Mouse (Mus musculus) embryonic facial prominence, embryonic 15.5 days (tissue): Measurements from ENCODE around the gene Ropn1. TPM values are rescaled to one million over a fixed set of nuclear protein-coding genes. Genes with fewer than 3 reads are reported as not detected.
"Not testable (repeated sequence)": the region's sequence is repeated elsewhere in the genome, so short reads cannot be mapped to it uniquely, and the experiment has no call there.

ENCODE experiments used
- ATAC-seq: fragments of 200-750 bp; cut with Nextera tagmentation; 2 replicates; pipeline ENCODE4 v1.8.0; 2017; ENCODE audit warnings: low read depth, moderate TSS enrichment; ENCODE audit not compliant: insufficient number of reproducible peaks, low FRiP score, low TSS enrichment
- H3K27ac ChIP-seq: fragments of 300-500 bp; sonication (generic); replicated peaks from 2 replicates; pipeline ENCODE4 v1.5.1; 2015; ENCODE audit warnings: mild to moderate bottlenecking, inconsistent platforms
- H3K27me3 ChIP-seq: fragments of 300-500 bp; sonication (generic); 2 replicates; pipeline ENCODE4 v1.6.1; 2015; ENCODE audit warnings: inconsistent platforms
- H3K36me3 ChIP-seq: fragments of 300-500 bp; sonication (generic); 2 replicates; pipeline ENCODE4 v1.6.1; 2015; ENCODE audit warnings: mild to moderate bottlenecking, inconsistent platforms
- H3K4me1 ChIP-seq: fragments of 300-500 bp; sonication (generic); 2 replicates; pipeline ENCODE4 v1.6.1; 2015; ENCODE audit warnings: inconsistent platforms
- H3K4me2 ChIP-seq: fragments of 300-500 bp; sonication (generic); replicated peaks from 2 replicates; pipeline ENCODE4 v1.6.1; 2015; ENCODE audit warnings: mild to moderate bottlenecking, inconsistent platforms
- H3K4me3 ChIP-seq: fragments of 300-500 bp; sonication (generic); replicated peaks from 2 replicates; pipeline ENCODE4 v1.5.1; 2015; ENCODE audit warnings: mild to moderate bottlenecking, inconsistent platforms
- H3K9ac ChIP-seq: fragments of 300-500 bp; sonication (generic); 2 replicates; pipeline ENCODE4 v1.6.1; 2015; ENCODE audit warnings: inconsistent platforms
- H3K9me3 ChIP-seq: fragments of 300-500 bp; sonication (generic); replicated peaks from 2 replicates; pipeline ENCODE4 v1.6.1; 2016; ENCODE audit warnings: inconsistent platforms
- WGBS: fragments of 180-500 bp; shearing (Covaris S2); methylation state at CpG from one replicate; pipeline ENCODE4 v1.1.7; 2015; 5-methylcytosine and 5-hydroxymethylcytosine counted together
- polyA plus RNA-seq: library from polyadenylated mRNA; unstranded; fragments of >200 nt; fragmentation: Nextera tagmentation; extraction: Ambion mirVana; gene quantifications from 2 replicates; pipeline ENCODE4 v1.2.1, GENCODE M21; 2015

Ropn1 gene
- polyA plus RNA-seq, 1 experiment from 2014 or later, result not detected

- H3K4me1 ChIP-seq, H3K27me3 ChIP-seq, H3K9ac ChIP-seq, H3K36me3 ChIP-seq, H3K9me3 ChIP-seq, ATAC-seq, H3K27ac ChIP-seq: not testable (repeated sequence)
- peak overlapping the region; percentile 53 for H3K4me2 ChIP-seq
- H3K4me3 ChIP-seq, result peak overlapping the region; percentile 35
- WGBS, result 3% methylated on average over 16 of the region's 16 CpGs
Observed at GRCm38 (mm10) chr16:34657566-34657965, 7.8 kb downstream of the Ropn1 start.

DNA sequence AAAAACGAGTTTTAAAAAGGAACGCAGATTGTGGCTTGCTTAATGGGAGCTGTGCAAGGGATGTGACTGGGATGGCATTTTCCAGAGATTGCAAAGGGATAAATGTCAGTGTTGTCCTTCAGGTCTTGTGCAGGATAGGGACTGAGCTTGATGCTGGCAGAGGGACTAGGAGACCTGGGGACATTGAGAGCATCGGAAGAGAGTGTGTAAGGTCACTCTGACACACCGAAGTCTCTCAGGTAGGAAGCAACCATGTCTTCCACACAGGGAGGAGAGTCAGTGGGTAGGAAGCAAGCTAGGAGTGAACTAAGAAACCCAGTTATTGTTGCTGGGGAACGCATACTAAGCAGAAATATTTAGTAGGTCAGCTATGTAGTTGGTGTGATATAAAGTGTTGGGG, 8.3 kb downstream of the Ropn1 start:
- Histone ChIP-seq H3K4me2 (peak overlapping the region; percentile 53), H3K9me3 (no peaks in the 10 kb centered on the region), H3K27me3 (no peaks in the 10 kb centered on the region), H3K4me3 (peak overlapping the region; percentile 35), H3K27ac (no peak overlapping the region), H3K36me3 (no peaks in the 10 kb centered on the region), H3K4me1 (0 out of 2 replicates have a peak, but pooled peaks cover 5% of the 10 kb centered on the region), H3K9ac (no peak overlapping the region)
- ATAC-seq, result no peak
- WGBS, result 35% methylated on average over 5 of the region's 5 CpGs

DNA sequence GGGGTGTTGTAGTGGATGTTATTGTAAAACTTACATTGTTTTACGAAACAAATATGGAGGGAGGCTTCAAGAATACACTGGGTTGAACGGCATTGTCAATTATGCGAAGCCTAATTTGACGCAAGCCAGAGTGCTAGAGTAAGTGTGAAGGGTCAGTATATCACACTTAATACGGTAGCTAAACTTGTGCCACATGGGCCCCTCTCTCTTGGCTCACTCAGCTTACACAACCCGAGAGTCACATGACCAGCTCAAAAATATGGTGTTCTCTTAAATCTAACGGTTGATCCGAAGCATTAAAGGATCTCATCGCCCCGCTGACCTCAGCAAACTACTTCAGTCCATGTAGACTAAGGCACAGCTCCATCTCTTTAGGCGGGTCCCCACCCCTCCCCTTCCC, 8.7 kb downstream of the Ropn1 start:
- ATAC-seq, result peak; percentile 19; the same call in 1 of the 2 replicates

DNA sequence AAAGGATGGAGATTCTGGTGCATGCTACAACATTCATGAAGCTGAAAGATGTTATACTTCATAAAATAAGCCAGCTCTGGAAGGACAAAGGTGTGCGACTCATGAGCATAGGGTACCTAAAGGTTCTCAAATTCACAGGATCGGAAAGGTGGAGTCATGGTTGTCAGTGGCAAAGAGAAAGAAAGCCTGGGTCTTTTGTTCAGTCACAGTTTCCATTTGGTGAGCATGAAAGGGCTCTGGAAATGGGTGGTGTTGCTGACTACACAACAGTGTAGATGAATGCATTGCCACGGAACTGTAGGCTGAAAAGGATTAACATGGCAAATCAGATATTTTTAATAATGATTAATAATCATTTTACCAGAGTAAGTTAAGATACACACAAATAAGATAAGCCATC, 14.8 kb downstream of the Ropn1 start:
- Histone ChIP-seq H3K4me1 (peaks cover 8% of the 10 kb centered on the region; the same call in 1 of the 2 replicates), H3K9me3 (no peaks in the 10 kb centered on the region), H3K4me3 (no peak overlapping the region), H3K36me3 (no peaks in the 10 kb centered on the region), H3K27me3 (peaks cover 21% of the 10 kb centered on the region), H3K9ac (no peak overlapping the region), H3K27ac (no peak overlapping the region), H3K4me2 (no peak overlapping the region)
- WGBS, result 85% methylated on average over 3 of the region's 3 CpGs
- no peak for ATAC-seq

More for the DNA sequence above, 8.7 kb downstream of the Ropn1 start:
- 33% methylated on average over 11 of the region's 11 CpGs for WGBS
- no peak overlapping the region for H3K9ac ChIP-seq
- H3K4me2 ChIP-seq, result peak overlapping the region; percentile 53
- 0 out of 2 replicates have a peak, but pooled peaks cover 5% of the 10 kb centered on the region for H3K4me1 ChIP-seq
- H3K27me3 ChIP-seq, result no peaks in the 10 kb centered on the region
- H3K36me3 ChIP-seq, result no peaks in the 10 kb centered on the region
- no peak overlapping the region for H3K27ac ChIP-seq
- no peaks in the 10 kb centered on the region for H3K9me3 ChIP-seq
- H3K4me3 ChIP-seq, result peak overlapping the region; percentile 35; the same call in 1 of the 2 replicates

DNA sequence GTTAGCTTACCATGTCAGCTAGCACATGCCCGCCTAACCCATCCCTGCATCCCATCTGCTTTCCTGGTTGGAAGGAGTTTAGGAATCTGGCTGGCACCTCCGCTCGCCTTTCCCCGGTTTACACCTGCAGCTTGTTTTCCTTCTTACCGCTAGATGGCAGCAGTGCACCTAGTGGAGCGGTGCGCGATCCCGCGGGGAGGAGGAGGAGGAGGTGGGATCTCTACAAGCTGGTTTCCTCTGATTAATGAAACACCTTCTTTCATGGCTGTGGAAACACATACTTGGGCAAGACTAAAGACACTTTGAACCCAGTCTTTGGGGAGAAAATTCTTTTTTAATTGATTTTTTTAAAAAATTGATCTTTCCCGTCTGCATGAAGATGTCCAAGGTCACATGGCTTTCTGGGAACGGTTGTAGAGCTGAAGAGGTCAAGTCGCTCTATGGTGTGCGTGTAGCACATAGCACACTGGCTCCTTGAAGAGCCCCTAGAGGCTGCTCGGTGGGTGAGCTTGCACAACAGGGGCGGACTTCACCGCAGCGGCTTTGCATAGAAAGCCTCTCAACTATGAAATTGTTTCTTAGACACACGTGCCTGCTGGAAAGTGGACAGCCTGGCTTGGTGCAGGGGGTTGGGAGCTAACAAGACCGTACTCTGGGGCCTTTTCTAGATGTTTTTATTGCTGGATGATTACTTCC, 17.5 kb downstream of the Ropn1 start:
- H3K27me3 ChIP-seq, result peaks cover 30% of the 10 kb centered on the region
- peak overlapping the region; percentile 11; the same call in 1 of the 2 replicates for H3K4me3 ChIP-seq
- H3K9me3 ChIP-seq, result no peaks in the 10 kb centered on the region
- H3K4me1 ChIP-seq, result peaks cover 8% of the 10 kb centered on the region; the same call in 1 of the 2 replicates
- ATAC-seq, result no peak
- peak overlapping the region; percentile 40 for H3K4me2 ChIP-seq
- no peak overlapping the region for H3K27ac ChIP-seq
- H3K9ac ChIP-seq, result no peak overlapping the region
- 8% methylated on average over 20 of the region's 20 CpGs for WGBS
- H3K36me3 ChIP-seq, result no peaks in the 10 kb centered on the region

DNA sequence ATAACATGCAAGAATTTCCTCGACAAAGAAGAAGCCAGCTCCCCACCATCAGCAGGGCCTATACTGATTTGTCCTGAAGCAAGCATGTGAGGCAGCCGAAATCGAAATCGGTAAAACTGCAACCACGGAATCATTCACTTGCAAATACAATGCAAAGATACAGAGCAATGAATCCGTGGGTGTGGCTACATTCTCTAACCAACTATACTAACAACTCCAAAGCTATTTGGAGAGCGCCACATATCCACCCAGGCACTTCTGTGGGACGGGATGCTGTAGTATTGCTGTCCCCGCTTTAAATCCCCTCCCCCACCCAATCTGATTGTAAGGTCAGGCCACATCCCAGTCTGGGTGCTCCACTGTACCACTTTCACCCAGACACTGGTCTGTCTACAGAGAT, 18.6 kb downstream of the Ropn1 start:
- Histone ChIP-seq H3K4me1 (peaks cover 8% of the 10 kb centered on the region; the same call in 1 of the 2 replicates), H3K27me3 (peaks cover 30% of the 10 kb centered on the region), H3K27ac (no peak overlapping the region), H3K36me3 (no peaks in the 10 kb centered on the region), H3K4me3 (no peak overlapping the region), H3K9me3 (no peaks in the 10 kb centered on the region), H3K9ac (no peak overlapping the region), H3K4me2 (no peak overlapping the region)
- WGBS, result 62% methylated on average over 9 of the region's 9 CpGs
- ATAC-seq, result no peak

- no peak overlapping the region for H3K9ac ChIP-seq
- no peak overlapping the region for H3K27ac ChIP-seq
- peaks cover 23% of the 10 kb centered on the region for H3K27me3 ChIP-seq
- 57% methylated on average over 7 of the region's 7 CpGs for WGBS
- H3K4me1 ChIP-seq, result peaks cover 5% of the 10 kb centered on the region; the same call in 1 of the 2 replicates
- H3K36me3 ChIP-seq, result no peaks in the 10 kb centered on the region
- no peak overlapping the region for H3K4me2 ChIP-seq
- no peak for ATAC-seq
- no peaks in the 10 kb centered on the region for H3K9me3 ChIP-seq
- no peak overlapping the region for H3K4me3 ChIP-seq
Observed at GRCm38 (mm10) chr16:34671966-34672365, 22.2 kb downstream of the Ropn1 start.

DNA sequence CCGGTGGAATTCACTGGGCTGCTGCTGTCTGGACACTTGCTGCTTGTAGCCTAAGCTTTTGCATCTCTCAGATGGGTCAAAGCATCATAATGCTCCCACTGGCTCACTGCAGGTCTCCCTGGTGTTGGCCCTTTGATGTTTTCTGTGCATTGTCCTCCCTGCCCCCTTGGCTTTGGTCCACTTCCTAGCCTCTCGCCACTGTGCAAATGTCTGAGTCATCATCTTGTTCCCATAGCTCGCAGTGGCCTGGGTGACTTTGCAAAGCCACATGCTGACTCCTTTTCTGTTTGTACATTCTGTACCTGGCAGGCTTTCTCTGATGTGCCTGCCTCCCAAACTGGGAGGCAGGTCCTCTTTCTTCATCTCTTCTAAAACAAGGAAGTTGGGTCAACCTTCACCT, 23.1 kb downstream of the Ropn1 start:
- 67% methylated on average over 3 of the region's 3 CpGs for WGBS

DNA sequence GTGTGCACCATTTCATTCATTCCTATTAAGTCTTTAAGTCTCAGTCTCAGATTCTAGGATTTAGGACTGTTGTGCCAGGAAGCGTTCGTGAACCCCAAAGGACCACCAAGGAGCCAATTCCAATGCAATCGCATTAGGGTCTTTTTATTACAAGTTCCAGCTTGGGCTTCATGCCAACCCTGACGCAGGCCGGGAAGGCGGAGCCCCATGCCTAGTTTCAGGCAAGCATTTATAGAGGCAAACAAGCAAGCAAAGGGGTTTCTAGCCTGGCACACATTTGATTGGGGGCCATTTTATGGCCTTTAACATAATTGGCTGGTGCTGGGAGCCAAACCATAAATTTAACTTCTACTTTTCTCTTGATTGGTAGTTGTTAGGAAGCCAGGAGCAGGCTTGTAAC, 24.6 kb downstream of the Ropn1 start:
- H3K4me3 ChIP-seq, result no peak overlapping the region
- no peak for ATAC-seq
- 77% methylated on average over 6 of the region's 6 CpGs for WGBS
- H3K36me3 ChIP-seq, result no peaks in the 10 kb centered on the region
- no peaks in the 10 kb centered on the region for H3K9me3 ChIP-seq
- no peak overlapping the region for H3K27ac ChIP-seq
- H3K4me1 ChIP-seq, result no peaks in the 10 kb centered on the region
- H3K27me3 ChIP-seq, result peaks cover 9% of the 10 kb centered on the region; the same call in 1 of the 2 replicates
- H3K4me2 ChIP-seq, result no peak overlapping the region
- no peak overlapping the region for H3K9ac ChIP-seq

More for the DNA sequence above, 23.1 kb downstream of the Ropn1 start:
- Histone ChIP-seq H3K9me3 (no peaks in the 10 kb centered on the region), H3K27ac (no peak overlapping the region), H3K4me2 (no peak overlapping the region), H3K4me3 (no peak overlapping the region), H3K4me1 (no peaks in the 10 kb centered on the region), H3K27me3 (peaks cover 19% of the 10 kb centered on the region; the same call in 1 of the 2 replicates), H3K9ac (no peak overlapping the region), H3K36me3 (no peaks in the 10 kb centered on the region)
- ATAC-seq, result no peak

- Histone ChIP-seq H3K4me2 (no peak overlapping the region), H3K27ac (no peak overlapping the region), H3K36me3 (no peaks in the 10 kb centered on the region), H3K27me3 (no peaks in the 10 kb centered on the region), H3K9ac (no peak overlapping the region), H3K4me3 (no peak overlapping the region), H3K4me1 (no peaks in the 10 kb centered on the region), H3K9me3 (no peaks in the 10 kb centered on the region)
- ATAC-seq, result no peak
Observed at GRCm38 (mm10) chr16:34681823-34682222, 32.1 kb downstream of the Ropn1 start.

DNA sequence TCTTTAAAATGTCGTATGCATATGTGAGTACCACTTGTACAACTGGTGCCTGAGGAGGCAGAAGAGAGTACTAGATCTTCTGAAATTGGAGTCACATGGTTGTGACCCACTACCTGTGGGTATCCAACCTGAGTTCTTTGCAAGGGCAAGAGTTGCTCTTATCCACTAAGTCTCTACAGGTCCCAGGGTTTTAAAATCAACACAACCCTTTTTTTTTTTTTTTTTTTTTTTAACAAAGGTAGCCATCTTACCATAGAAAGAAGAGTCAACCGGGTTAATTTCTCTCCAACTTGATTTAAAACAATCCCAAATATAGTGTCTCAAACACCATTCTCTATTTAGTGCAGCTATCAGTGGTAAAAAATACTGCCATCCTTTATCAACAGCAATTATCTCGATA, 40.2 kb downstream of the Ropn1 start:
- Histone ChIP-seq H3K27ac (peak overlapping the region; percentile 86; the same call in 1 of the 2 replicates), H3K4me1 (peaks cover 6% of the 10 kb centered on the region; the same call in 1 of the 2 replicates), H3K27me3 (no peaks in the 10 kb centered on the region), H3K36me3 (no peaks in the 10 kb centered on the region), H3K4me3 (peak overlapping the region; percentile 73), H3K9ac (no peak overlapping the region), H3K4me2 (peak overlapping the region; percentile 83; the same call in 1 of the 2 replicates), H3K9me3 (no peaks in the 10 kb centered on the region)
- 72% methylated on average over 3 of the region's 3 CpGs for WGBS
- no peak for ATAC-seq
